Mouse (Mus musculus) Muller cell, postnatal 12 days (primary cell): ENCODE measurements at regions not wholly inside any gene's neighbourhood (a gene's known extent, or its start where the extent isn't known, plus 50 kb on each side); places are given as distances from the start of the nearest gene placed in this dataset.

Source experiments
- DNase-seq: peaks from one replicate; pipeline ENCODE4 v3.0.0-alpha.2; 2015; ENCODE audit errors: inconsistent ontology term

- no peak for DNase-seq
Measured at GRCm38 (mm10) chr2:9267675-9268074, 613.4 kb upstream of the 4930412O13Rik start.

- DNase-seq: no peak
Measured at GRCm38 (mm10) chr2:9283441-9283840, 597.6 kb upstream of the 4930412O13Rik start.

DNA sequence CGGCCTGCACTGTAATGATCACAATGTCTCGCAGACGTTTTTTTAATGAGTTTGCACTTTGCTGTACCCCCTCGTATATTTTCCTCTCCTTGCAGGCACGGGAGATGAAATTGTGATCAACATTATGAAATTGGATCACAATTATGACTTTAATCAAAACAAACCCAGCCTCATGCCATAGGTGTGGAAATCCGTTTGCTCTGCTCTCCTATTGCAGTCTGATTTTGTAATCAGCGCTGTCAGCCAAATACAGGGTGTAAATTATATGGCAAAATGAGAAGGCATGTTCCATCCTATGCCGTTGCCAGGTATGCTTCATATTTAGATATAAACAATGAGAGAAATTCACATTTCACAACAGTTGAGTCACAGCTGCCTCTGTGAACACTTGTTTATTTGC lies 595.3 kb upstream of the 4930412O13Rik start:
- DNase-seq: no peak

DNA sequence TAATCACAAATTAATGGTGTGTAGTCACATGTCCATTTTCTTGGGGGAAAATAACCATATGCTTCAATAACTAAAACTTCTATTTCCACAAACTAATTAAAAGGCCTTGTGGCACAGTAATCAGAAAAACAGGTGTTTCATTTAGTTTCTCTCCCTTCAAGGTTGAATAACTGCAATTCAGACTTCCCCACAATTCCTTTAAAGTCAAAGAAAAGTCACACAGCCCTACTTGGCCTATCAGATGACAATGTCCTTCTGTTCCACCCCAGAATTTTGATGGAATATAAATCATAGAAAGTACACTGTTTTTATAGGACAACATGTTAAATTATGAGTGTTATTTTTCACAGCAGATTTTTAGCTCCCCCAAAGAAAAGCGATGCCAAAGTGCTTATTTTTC lies 594.0 kb upstream of the 4930412O13Rik start:
- no peak for DNase-seq

DNA sequence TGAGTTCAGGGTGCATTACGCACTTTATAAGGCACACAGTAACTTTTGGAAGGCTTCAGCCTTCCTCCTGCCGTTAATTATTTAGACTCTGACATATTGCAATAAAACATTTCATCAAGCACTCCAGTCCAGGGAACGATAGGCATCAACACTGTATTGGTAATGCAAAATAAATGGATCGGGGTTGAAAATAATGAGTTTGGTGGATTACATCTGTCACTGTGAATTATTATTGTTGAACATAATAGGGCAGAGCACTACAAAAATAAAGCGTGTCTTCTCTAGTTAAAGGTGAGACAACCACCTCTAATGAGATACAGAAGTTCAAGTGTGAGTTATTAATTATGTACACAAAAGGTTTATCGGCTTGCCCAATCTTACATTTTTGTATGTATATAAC lies 593.4 kb upstream of the 4930412O13Rik start:
- DNase-seq: no peak

DNA sequence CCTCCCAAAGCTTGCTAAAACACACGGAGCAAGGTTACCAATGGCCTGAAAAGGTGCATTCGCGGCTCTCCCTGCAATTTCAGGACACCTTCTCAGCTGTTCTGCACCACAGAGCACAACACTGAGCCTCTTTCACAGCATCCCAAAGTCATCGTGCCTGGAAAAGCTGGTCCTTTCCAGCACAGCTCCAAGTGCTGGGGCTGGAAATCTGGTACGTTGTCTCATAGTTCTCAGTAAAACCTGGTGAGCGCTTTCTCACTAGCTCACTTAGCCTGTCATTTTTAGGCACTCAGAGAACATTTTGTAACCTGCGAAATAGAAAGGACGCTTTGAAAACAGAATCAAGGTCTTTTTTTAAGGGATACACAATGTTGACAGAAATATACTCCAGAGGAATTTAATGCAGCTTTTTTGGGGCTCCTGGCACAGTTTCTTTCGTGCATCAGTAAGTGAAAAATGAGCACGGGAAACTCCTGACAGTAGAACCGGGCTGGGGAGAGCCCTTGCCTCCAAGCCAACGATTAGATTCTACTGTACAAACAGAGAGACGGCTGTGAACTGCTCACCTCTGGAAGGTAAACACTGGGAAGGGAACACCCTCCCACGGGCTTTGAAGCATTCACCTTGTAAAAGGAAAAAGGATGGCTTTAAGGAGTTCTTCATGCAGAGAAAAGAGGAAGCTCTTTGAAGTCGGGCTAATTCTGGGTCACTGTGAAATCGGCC lies 549.3 kb upstream of the 4930412O13Rik start:
- DNase-seq: no peak

GRCm38 (mm10) chr2:9348982-9349381 lies 532.1 kb upstream of the 4930412O13Rik start:
- DNase-seq: no peak

GRCm38 (mm10) chr2:9349994-9350393 lies 531.1 kb upstream of the 4930412O13Rik start:
- no peak for DNase-seq

GRCm38 (mm10) chr2:9352190-9352589 lies 528.9 kb upstream of the 4930412O13Rik start:
- no peak for DNase-seq

- DNase-seq: no peak
Measured at GRCm38 (mm10) chr2:9360020-9360419, 521.0 kb upstream of the 4930412O13Rik start.

DNA sequence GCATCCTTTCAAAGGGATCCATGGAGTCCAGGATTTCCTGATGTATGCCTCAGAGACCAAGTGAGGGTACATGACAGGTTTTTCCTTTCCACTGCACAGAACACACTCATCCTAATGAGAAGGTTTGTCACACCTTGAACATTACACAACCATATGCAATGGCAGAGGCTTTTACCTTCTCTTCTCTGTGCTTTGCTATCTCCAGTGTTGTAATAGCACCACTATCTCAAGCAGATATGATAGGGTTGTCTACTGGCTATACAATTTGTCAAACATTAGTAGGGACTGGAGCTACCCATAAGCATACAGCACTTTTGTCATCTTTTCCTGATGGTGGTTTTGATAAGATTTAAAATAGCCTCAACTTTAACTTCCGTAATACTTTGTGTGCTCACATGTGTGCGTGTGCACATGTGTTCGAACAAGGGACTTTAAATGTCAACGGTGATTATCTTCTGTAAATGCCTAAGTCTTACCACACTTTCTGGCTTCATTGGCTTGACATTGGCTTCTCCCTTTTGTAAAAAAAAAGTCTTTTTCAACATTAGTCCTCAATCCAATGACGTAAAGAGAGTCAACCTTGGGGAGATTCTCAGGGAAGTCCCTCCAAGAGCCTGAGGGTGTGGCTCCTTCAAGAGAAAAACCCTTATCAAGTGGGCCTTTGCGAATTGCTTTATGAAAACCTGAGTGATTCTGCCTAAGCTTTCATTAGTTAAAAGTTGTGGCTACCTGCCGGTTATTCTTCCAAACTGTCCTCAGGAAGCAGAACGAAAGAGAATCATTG lies 513.1 kb upstream of the 4930412O13Rik start:
- DNase-seq: no peak

DNA sequence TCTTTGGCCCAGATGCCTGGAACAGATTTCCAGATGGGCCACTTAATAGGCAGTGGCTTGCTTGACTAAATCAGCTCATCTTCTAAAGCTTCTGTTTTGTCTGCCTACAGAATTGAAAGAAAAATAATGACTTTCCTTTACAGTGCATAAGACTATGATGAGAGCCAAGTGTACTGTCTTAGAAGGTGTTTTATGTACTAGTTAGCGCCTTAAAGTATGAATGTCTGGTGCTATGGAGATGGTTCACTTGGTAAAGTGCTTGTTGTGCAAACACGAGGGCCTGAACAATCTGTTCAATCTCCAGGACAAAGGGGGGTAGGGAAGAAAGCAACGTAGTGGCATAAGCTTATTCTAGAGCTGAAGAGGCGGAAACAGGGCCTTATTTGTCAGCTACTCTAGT lies 511.5 kb upstream of the 4930412O13Rik start:
- no peak for DNase-seq

DNA sequence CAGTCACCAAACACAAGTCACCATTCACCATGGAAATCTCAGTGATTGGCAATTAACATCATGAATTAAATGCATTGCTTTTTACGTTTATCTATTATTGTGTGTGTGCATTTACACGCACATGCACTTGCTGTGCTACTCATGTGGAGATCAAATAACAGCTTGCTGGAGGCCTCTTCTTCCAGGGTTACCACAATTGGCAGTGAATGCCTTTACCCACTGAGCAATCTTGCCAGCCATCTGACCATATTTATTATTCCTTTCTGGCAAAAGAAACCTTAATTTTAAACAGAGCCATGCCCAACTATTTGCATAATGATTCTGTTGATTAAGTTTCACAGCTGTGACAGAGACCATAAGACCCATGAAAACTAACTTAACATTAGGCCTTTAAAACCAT lies 494.5 kb upstream of the 4930412O13Rik start:
- no peak for DNase-seq

- no peak for DNase-seq
Measured at GRCm38 (mm10) chr2:9388058-9388457, 493.0 kb upstream of the 4930412O13Rik start.

- no peak for DNase-seq
Measured at GRCm38 (mm10) chr2:9395379-9395999, 485.6 kb upstream of the 4930412O13Rik start.

GRCm38 (mm10) chr2:9401461-9401860 lies 479.6 kb upstream of the 4930412O13Rik start:
- no peak for DNase-seq

GRCm38 (mm10) chr2:9402281-9402680 lies 478.8 kb upstream of the 4930412O13Rik start:
- DNase-seq: no peak

DNA sequence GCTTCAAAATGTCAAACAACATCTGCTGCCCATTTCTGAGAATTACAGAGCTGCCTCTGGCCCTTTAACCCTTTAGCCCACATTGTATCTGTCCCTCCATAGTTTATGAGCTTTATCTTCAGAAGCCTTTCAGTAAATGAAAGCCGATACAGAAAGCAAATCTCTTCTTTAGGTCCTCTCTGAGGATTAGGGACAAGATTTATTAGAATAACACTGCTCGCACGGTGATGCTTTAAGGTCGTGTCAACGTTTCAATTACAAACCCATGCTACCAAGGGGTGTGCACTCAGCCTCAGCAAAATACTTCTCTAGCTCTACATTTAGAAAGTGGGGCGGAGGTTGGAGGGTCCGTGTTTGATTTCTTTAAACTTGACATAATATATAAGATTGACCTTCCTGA lies 472.0 kb upstream of the 4930412O13Rik start:
- no peak for DNase-seq

GRCm38 (mm10) chr2:9422686-9423085 lies 458.4 kb upstream of the 4930412O13Rik start:
- no peak for DNase-seq

DNA sequence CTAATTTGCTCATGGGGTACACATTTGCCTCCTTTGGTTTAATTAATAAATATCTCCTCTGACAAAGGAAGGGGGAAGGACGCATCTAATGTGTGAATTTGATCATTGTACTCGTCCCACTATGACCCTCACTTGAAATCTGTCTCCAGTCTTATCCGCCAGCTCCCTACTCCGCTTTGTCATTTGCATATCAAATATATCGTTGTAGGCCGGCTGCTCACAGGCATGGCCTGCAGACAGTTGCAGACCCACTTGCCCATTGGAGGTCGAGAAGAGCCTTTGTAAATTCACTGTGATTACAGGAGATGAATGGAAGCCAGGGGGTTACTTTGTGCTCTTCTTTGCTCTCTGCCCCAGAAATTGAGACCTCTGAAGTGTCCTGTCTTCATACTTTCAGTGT lies 457.5 kb upstream of the 4930412O13Rik start:
- no peak for DNase-seq

DNA sequence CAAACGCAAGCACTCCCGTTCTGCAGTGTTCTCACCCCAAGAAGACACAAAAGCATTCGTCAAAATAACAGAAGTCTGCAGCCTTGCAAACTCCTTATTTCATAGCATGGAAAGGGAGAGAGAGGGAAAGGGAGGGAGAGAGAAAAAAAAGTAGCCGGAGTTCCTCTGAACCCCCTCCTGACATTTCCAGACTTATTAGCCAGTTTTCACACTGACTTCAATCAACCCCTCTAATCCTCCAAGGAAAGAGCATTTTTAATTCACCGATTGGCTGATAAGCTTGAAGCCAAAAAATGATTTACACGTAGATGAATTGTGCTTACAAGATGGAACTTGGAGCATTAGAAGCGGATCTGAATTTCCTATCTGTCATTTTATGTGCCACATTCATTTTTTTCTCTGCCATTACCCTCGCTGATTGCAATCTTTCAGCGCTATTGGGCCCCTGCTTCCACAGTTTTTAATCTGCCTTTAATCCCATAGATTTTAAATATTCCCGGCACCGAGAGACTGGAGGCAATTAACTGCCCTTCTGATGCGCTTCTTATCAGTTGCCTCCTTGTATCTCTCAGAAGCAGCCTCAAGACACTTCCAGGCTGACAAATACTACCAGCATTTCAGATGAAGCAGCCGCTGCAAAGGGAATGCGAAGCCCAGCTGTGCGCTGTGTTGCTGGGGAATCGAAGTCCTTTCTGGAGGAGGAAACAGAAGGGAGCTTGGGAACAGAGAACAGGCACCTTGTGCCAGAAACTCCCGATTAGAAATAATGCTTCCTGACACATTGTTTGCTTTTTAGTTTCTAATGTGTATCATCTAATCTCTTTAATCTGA lies 447.7 kb upstream of the 4930412O13Rik start:
- DNase-seq: no peak
